20 mouse cellular contexts compared by ENCODE assay signal in the genomic region with DNA sequence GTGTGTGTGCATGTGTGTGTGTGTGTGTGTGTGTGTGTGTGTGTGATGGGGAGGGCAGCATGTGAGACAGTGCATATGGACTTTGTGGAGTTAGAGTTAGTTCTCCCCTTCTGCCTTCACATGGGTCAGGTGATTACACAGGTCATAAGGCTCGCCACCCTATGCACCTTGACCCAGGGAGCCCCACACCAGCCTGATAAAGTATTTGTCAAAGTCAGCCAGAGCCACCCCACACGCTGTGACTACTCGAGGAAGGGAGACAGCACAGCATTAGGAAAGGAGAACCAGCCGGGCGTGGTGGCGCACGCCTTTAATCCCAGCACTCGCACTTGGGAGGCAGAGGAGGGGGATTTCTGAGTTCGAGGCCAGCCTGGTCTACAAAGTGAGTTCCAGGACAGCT.
"Had no signal": no experiment of that assay in that cellular context is flagged by ENCODE, and none has a peak within 500 bp of the region (broad histone marks: within the 10 kb centered on the region; RNA-seq: fewer than 3 reads in every experiment).

No protein-coding gene starts in this region.

- H3K9ac ChIP-seq: liver, embryonic 15.5 days; lung, embryonic 14.5 days; midbrain, embryonic 12.5 days; neural tube, embryonic 13.5 days; neural tube, embryonic 15.5 days had no signal

- H3K4me3 ChIP-seq: liver, embryonic 15.5 days; midbrain, embryonic 10.5 days; midbrain, embryonic 12.5 days; myocyte; neural tube, embryonic 13.5 days; neural tube, embryonic 15.5 days had no signal

- ATAC-seq: midbrain, embryonic 16.5 days had no signal

- H3K27me3 ChIP-seq: liver, embryonic 15.5 days; midbrain, embryonic 12.5 days; neural tube, embryonic 13.5 days; neural tube, embryonic 15.5 days had no signal

- H3K4me2 ChIP-seq: liver, embryonic 15.5 days; lung, embryonic 14.5 days; midbrain, embryonic 12.5 days; neural tube, embryonic 13.5 days; neural tube, embryonic 15.5 days had no signal

- H3K27ac ChIP-seq: liver, embryonic 15.5 days; midbrain, embryonic 10.5 days; midbrain, embryonic 12.5 days; neural tube, embryonic 13.5 days; neural tube, embryonic 15.5 days had no signal

- H3K4me1 ChIP-seq: liver, embryonic 15.5 days; midbrain, embryonic 12.5 days; neural tube, embryonic 13.5 days; neural tube, embryonic 15.5 days had no signal

- H3K9me3 ChIP-seq: liver, embryonic 15.5 days; midbrain, embryonic 10.5 days; midbrain, embryonic 12.5 days; neural tube, embryonic 13.5 days; neural tube, embryonic 15.5 days had no signal

- DNase-seq: lung, adult 18-20 months; lung, embryonic 14.5 days; lung, postnatal 10 days; lung, postnatal 4 days; midbrain, embryonic 14.5 days; retina, postnatal 1 day; right cerebral cortex, adult 18-20 months; right cerebral cortex, postnatal 25 days; right cerebral cortex, postnatal 4 days; spleen, adult 18-20 months; thymus, adult 18-20 months; thymus, postnatal 14 days; thymus, postnatal 36 days had no signal
